Mouse (Mus musculus): ENCODE measurements around the gene Eif3k.

DNA sequence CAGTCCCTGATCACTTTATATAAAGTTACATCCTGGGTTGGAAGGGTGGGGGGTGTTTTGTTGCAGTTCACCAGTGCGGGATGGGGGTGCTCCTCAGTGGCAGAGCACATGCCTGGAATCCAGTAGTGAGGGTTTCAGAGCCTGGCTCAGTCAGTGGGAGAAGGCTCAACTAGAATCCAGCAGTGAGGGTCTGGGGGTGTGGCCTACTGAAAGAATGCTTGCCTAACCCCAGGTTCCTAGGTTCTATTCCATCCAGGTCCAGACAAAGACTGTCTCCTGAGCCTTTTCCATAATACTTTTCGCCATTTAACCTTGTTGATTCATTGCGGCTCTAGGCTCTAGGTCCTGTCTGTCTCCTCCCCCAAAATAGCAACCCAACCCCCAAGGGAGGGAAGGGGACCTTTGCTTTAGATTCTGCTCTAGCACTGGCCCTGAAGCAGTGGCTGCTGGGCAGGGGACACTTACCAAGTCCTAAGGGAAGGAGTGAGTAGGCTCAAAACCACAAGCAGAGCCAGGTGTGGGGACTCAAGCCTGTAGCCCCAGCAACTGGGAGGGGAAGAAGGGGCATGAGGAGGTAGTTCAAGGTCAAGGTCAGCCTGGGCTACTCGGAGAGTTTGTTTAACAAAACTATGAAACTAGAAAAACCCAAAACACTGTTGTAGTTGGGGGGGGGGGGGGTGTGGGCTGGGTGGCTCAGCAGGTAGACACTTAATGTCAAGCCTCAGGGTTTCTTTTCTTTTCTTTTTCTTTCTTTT is 14.7 kb downstream of the Eif3k start:
- TF ChIP-seq GATA1 (IDR thresholded peaks at IDR 0.05; ENCODE audit: borderline replicate concordance, low read length) (no peak), CTCF (IDR thresholded peaks at IDR 0.05; ENCODE audit: low read depth, low read length) (no peak)

All from G1E (cell line).